Mouse (Mus musculus): Measurements from ENCODE around the gene Colca2. TPM values are rescaled to one million over a fixed set of nuclear protein-coding genes. Genes with fewer than 3 reads are reported as not detected.

Colca2 gene
- total and polyA plus RNA-seq, 2 experiments from 2014 or later: 3.0 to 12.4 TPM

DNA sequence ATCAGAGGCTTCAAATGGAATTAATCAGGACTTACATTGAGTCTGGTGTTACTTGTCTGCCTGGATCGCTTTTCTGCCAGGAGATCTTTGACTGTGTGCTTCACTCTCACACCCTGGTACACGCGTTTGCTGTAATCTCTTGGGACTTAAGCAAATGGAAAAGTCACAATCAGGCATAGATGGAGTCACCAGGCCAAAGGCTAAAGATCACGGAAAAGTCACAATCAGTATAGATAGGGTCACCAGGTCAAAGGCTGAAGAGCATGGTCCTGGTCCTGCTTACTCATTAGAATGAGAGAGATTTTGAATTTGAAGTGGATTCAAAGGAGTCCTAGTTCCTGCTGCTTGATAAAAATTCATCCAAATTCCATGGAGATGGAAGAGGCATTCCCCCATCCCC is 39.9 kb upstream of the Colca2 start:
- TF ChIP-seq EP300 (IDR thresholded peaks at IDR 0.05; ENCODE audit: low read depth) (no peak), CTCF (IDR thresholded peaks at IDR 0.05; ENCODE audit: low read depth) (no peak)
- H3K36me3 ChIP-seq (replicated peaks; ENCODE audit: control insufficient read depth, insufficient read depth, low read length): no peaks in the 10 kb centered on the region
- no peak for ATAC-seq (ENCODE audit: insufficient read depth, low read depth)
- H3K9ac ChIP-seq (replicated peaks; ENCODE audit: low read depth, low read length): no peak overlapping the region
- no peak overlapping the region for H3K4me2 ChIP-seq (ENCODE audit: low read depth, low read length)
- WGBS: 59% methylated on average over 4 of the region's 4 CpGs
- no peaks in the 10 kb centered on the region for H3K4me1 ChIP-seq (ENCODE audit: control insufficient read depth, insufficient read depth)
- H3K27ac ChIP-seq (ENCODE audit: low read depth): no peak overlapping the region
- H3K4me3 ChIP-seq (ENCODE audit: low read depth, low read length): no peak overlapping the region
- no peaks in the 10 kb centered on the region for H3K27me3 ChIP-seq (ENCODE audit: control insufficient read depth, insufficient read depth, low read length)
- DNase-seq (ENCODE audit: low spot score): no peak
- H3K9me3 ChIP-seq (replicated peaks; ENCODE audit: control insufficient read depth, low read length): no peaks in the 10 kb centered on the region

- H3K27ac ChIP-seq (ENCODE audit: low read depth): no peak overlapping the region
- DNase-seq (ENCODE audit: low spot score): no peak
- no peak for ATAC-seq (ENCODE audit: insufficient read depth, low read depth)
- H3K27me3 ChIP-seq (ENCODE audit: control insufficient read depth, insufficient read depth, low read length): no peaks in the 10 kb centered on the region
- no peak for TF ChIP-seq EP300 (IDR thresholded peaks at IDR 0.05; ENCODE audit: low read depth)
- TF ChIP-seq CTCF (IDR thresholded peaks at IDR 0.05; ENCODE audit: low read depth): no peak
- H3K4me2 ChIP-seq (ENCODE audit: low read depth, low read length): no peak overlapping the region
- H3K4me3 ChIP-seq (ENCODE audit: low read depth, low read length): no peak overlapping the region
- no peak overlapping the region for H3K9ac ChIP-seq (replicated peaks; ENCODE audit: low read depth, low read length)
- no peaks in the 10 kb centered on the region for H3K4me1 ChIP-seq (ENCODE audit: control insufficient read depth, insufficient read depth)
- WGBS: 85% methylated on average over 4 of the region's 4 CpGs
- H3K9me3 ChIP-seq (replicated peaks; ENCODE audit: control insufficient read depth, low read length): no peaks in the 10 kb centered on the region
- H3K36me3 ChIP-seq (replicated peaks; ENCODE audit: control insufficient read depth, insufficient read depth, low read length): no peaks in the 10 kb centered on the region
Measured at GRCm38 (mm10) chr9:51317322-51317721, 39.0 kb upstream of the Colca2 start.

- no peaks in the 10 kb centered on the region for H3K9me3 ChIP-seq (replicated peaks; ENCODE audit: control insufficient read depth, low read length)
- TF ChIP-seq EP300 (IDR thresholded peaks at IDR 0.05; ENCODE audit: low read depth): no peak
- TF ChIP-seq CTCF (IDR thresholded peaks at IDR 0.05; ENCODE audit: low read depth): no peak
- DNase-seq (ENCODE audit: low spot score): no peak
- no peak overlapping the region for H3K9ac ChIP-seq (replicated peaks; ENCODE audit: low read depth, low read length)
- no peaks in the 10 kb centered on the region for H3K36me3 ChIP-seq (replicated peaks; ENCODE audit: control insufficient read depth, insufficient read depth, low read length)
- H3K4me2 ChIP-seq (ENCODE audit: low read depth, low read length): no peak overlapping the region
- H3K4me1 ChIP-seq (ENCODE audit: control insufficient read depth, insufficient read depth): no peaks in the 10 kb centered on the region
- H3K27me3 ChIP-seq (ENCODE audit: control insufficient read depth, insufficient read depth, low read length): no peaks in the 10 kb centered on the region
- 30% methylated on average over 6 of the region's 6 CpGs for WGBS
- H3K4me3 ChIP-seq (ENCODE audit: low read depth, low read length): no peak overlapping the region
- H3K27ac ChIP-seq (ENCODE audit: low read depth): no peak overlapping the region
- no peak for ATAC-seq (ENCODE audit: insufficient read depth, low read depth)
Measured at GRCm38 (mm10) chr9:51315402-51316063, 37.2 kb upstream of the Colca2 start.

GRCm38 (mm10) chr9:51312554-51313317 is 34.4 kb upstream of the Colca2 start:
- ATAC-seq (ENCODE audit: insufficient read depth, low read depth): no peak
- Histone ChIP-seq H3K4me1 (ENCODE audit: control insufficient read depth, insufficient read depth) (no peaks in the 10 kb centered on the region), H3K4me3 (ENCODE audit: low read depth, low read length) (no peak overlapping the region), H3K27ac (ENCODE audit: low read depth) (no peak overlapping the region), H3K27me3 (ENCODE audit: control insufficient read depth, insufficient read depth, low read length) (no peaks in the 10 kb centered on the region), H3K4me2 (ENCODE audit: low read depth, low read length) (no peak overlapping the region), H3K9ac (replicated peaks; ENCODE audit: low read depth, low read length) (no peak overlapping the region), H3K36me3 (replicated peaks; ENCODE audit: control insufficient read depth, insufficient read depth, low read length) (no peaks in the 10 kb centered on the region), H3K9me3 (replicated peaks; ENCODE audit: control insufficient read depth, low read length) (no peaks in the 10 kb centered on the region)
- 54% methylated on average over 18 of the region's 18 CpGs for WGBS
- TF ChIP-seq CTCF (IDR thresholded peaks at IDR 0.05; ENCODE audit: low read depth) (no peak), EP300 (IDR thresholded peaks at IDR 0.05; ENCODE audit: low read depth) (no peak)
- DNase-seq (ENCODE audit: low spot score): no peak

DNA sequence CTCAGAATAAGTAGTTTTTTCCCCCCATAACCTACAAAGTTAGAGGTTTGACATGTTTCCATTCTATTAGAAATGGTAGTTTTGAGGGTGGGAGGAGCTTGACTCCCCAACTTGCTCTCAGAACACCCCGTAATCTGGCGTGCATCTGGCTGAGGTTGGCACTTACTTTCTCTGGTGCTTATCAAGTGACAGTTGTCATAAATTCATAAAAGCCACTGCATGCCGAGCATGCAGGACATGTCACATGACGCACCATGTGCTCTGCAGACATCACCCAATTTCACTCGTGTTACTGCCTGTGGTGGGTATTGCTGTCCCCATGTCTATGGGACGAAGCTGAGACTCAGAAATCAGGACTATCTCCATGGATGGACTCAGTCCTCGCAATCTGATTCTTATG is 32.1 kb upstream of the Colca2 start:
- no peak overlapping the region for H3K27ac ChIP-seq (ENCODE audit: low read depth)
- H3K36me3 ChIP-seq (replicated peaks; ENCODE audit: control insufficient read depth, insufficient read depth, low read length): no peaks in the 10 kb centered on the region
- no peak overlapping the region for H3K4me2 ChIP-seq (ENCODE audit: low read depth, low read length)
- DNase-seq (ENCODE audit: low spot score) (no peak), ATAC-seq (ENCODE audit: insufficient read depth, low read depth) (no peak)
- no peaks in the 10 kb centered on the region for H3K9me3 ChIP-seq (replicated peaks; ENCODE audit: control insufficient read depth, low read length)
- TF ChIP-seq CTCF (IDR thresholded peaks at IDR 0.05; ENCODE audit: low read depth) (no peak), EP300 (IDR thresholded peaks at IDR 0.05; ENCODE audit: low read depth) (no peak)
- no peak overlapping the region for H3K9ac ChIP-seq (replicated peaks; ENCODE audit: low read depth, low read length)
- H3K4me3 ChIP-seq (ENCODE audit: low read depth, low read length): no peak overlapping the region
- H3K27me3 ChIP-seq (ENCODE audit: control insufficient read depth, insufficient read depth, low read length): no peaks in the 10 kb centered on the region
- 67% methylated on average over 7 of the region's 7 CpGs for WGBS
- H3K4me1 ChIP-seq (ENCODE audit: control insufficient read depth, insufficient read depth): no peaks in the 10 kb centered on the region

Data from heart, postnatal 0 days (tissue).